Mouse (Mus musculus) limb, embryonic 15.5 days (tissue): ENCODE results near the gene Aar2. TPM values are rescaled to one million over a fixed set of nuclear protein-coding genes. Genes with fewer than 3 reads are reported as not detected.
"Not testable (repeated sequence)": the region's sequence is repeated elsewhere in the genome, so short reads cannot be mapped to it uniquely, and the experiment has no call there.

Experiments used
- ATAC-seq: fragments of 200-750 bp; cut with Nextera tagmentation; 2 replicates; pipeline ENCODE4 v1.8.0; 2017; ENCODE audit warnings: low read depth, moderate TSS enrichment; ENCODE audit not compliant: insufficient number of reproducible peaks, low FRiP score, low TSS enrichment
- H3K27ac ChIP-seq: fragments of 300-500 bp; sonication (generic); 2 replicates; pipeline ENCODE4 v1.5.1; 2015; ENCODE audit warnings: moderate library complexity, mild to moderate bottlenecking, inconsistent platforms
- H3K27me3 ChIP-seq: fragments of 300-500 bp; sonication (generic); 2 replicates; pipeline ENCODE4 v1.6.1; 2015; ENCODE audit warnings: inconsistent platforms
- H3K36me3 ChIP-seq: fragments of 300-500 bp; sonication (generic); 2 replicates; pipeline ENCODE4 v1.6.1; 2015; ENCODE audit warnings: inconsistent platforms
- H3K4me1 ChIP-seq: fragments of 300-500 bp; sonication (generic); 2 replicates; pipeline ENCODE4 v1.6.1; 2015; ENCODE audit warnings: inconsistent platforms
- H3K4me2 ChIP-seq: fragments of 300-500 bp; sonication (generic); 2 replicates; pipeline ENCODE4 v1.6.1; 2015; ENCODE audit warnings: mild to moderate bottlenecking, inconsistent platforms
- H3K4me3 ChIP-seq: fragments of 300-500 bp; sonication (generic); 2 replicates; pipeline ENCODE4 v1.5.1; 2015; ENCODE audit warnings: mild to moderate bottlenecking, inconsistent platforms
- H3K9ac ChIP-seq: fragments of 300-500 bp; sonication (generic); 2 replicates; pipeline ENCODE4 v1.6.1; 2015; ENCODE audit warnings: inconsistent platforms
- H3K9me3 ChIP-seq: fragments of 300-500 bp; sonication (generic); 2 replicates; pipeline ENCODE4 v1.6.1; 2016; ENCODE audit warnings: inconsistent platforms
- WGBS: fragments of 180-500 bp; shearing (Covaris S2); methylation state at CpG from one replicate; pipeline ENCODE4 v1.1.7; 2015; 5-methylcytosine and 5-hydroxymethylcytosine counted together
- polyA plus RNA-seq: library from polyadenylated mRNA; unstranded; fragments of >200 nt; fragmentation: Nextera tagmentation; extraction: Ambion mirVana; gene quantifications from 2 replicates; pipeline ENCODE4 v1.2.1, GENCODE M21; 2015

Gene Aar2
- polyA plus RNA-seq = 33.2 and 33.4 TPM in 2 replicates

- Histone ChIP-seq H3K4me3 (peak within 1 kb of the TSS; percentile 82), H3K9ac (peak within 1 kb of the TSS; percentile 78), H3K27me3 (no peaks in the 10 kb centered on the region), H3K9me3 (no peaks in the 10 kb centered on the region), H3K4me1 (peaks cover 12% of the 10 kb centered on the region), H3K27ac (peak within 1 kb of the TSS; percentile 68), H3K4me2 (peak within 1 kb of the TSS; percentile 66), H3K36me3 (peaks cover 15% of the 10 kb centered on the region)
- 5% methylated on average over 39 of the region's 39 CpGs for WGBS
- ATAC-seq = no peak
These were observed at the start of gene Aar2 for GRCm38 (mm10) chr2:156547123-156547891. TSS of gene Aar2 (plus strand) at chr2:156547584.

GRCm38 (mm10) chr2:156497915-156498314 lies 49.5 kb upstream of the Aar2 start:
- no peaks in the 10 kb centered on the region for H3K27me3 ChIP-seq
- H3K4me2 ChIP-seq = no peak overlapping the region
- H3K9me3 ChIP-seq = no peaks in the 10 kb centered on the region
- no peak overlapping the region for H3K9ac ChIP-seq
- peaks cover 65% of the 10 kb centered on the region for H3K36me3 ChIP-seq
- no peak for ATAC-seq
- 0 out of 2 replicates have a peak, but pooled peaks cover 4% of the 10 kb centered on the region for H3K4me1 ChIP-seq
- H3K4me3 ChIP-seq = no peak overlapping the region
- WGBS = 53% methylated on average over 5 of the region's 5 CpGs
- no peak overlapping the region for H3K27ac ChIP-seq

- WGBS = 75% methylated on average over 1 of the region's 1 CpGs
- Histone ChIP-seq H3K4me2 (no peak overlapping the region), H3K27ac (no peak overlapping the region), H3K9me3 (no peaks in the 10 kb centered on the region), H3K36me3 (peaks cover 69% of the 10 kb centered on the region), H3K27me3 (no peaks in the 10 kb centered on the region), H3K9ac (no peak overlapping the region), H3K4me1 (no peaks in the 10 kb centered on the region), H3K4me3 (no peak overlapping the region)
- no peak for ATAC-seq
These were observed 46.4 kb upstream of the Aar2 start for GRCm38 (mm10) chr2:156501025-156501424.

GRCm38 (mm10) chr2:156505533-156505932 lies 41.9 kb upstream of the Aar2 start:
- ATAC-seq = no peak
- no peaks in the 10 kb centered on the region for H3K4me1 ChIP-seq
- H3K27me3 ChIP-seq = no peaks in the 10 kb centered on the region
- no peaks in the 10 kb centered on the region for H3K9me3 ChIP-seq
- peaks cover 70% of the 10 kb centered on the region for H3K36me3 ChIP-seq
- WGBS = 83% methylated on average over 13 of the region's 13 CpGs
- no peak overlapping the region for H3K4me3 ChIP-seq
- no peak overlapping the region for H3K4me2 ChIP-seq
- H3K27ac ChIP-seq = no peak overlapping the region
- no peak overlapping the region for H3K9ac ChIP-seq

- Histone ChIP-seq H3K27me3 (no peaks in the 10 kb centered on the region), H3K27ac (no peak overlapping the region), H3K9me3 (no peaks in the 10 kb centered on the region), H3K4me3 (no peak overlapping the region), H3K4me1 (no peaks in the 10 kb centered on the region), H3K4me2 (no peak overlapping the region), H3K9ac (no peak overlapping the region), H3K36me3 (peaks cover 77% of the 10 kb centered on the region)
- 82% methylated on average over 7 of the region's 7 CpGs for WGBS
- no peak for ATAC-seq
These were observed 35.4 kb upstream of the Aar2 start for GRCm38 (mm10) chr2:156512028-156512427.

GRCm38 (mm10) chr2:156512561-156512960 lies 34.8 kb upstream of the Aar2 start:
- no peak for ATAC-seq
- Histone ChIP-seq H3K9me3 (no peaks in the 10 kb centered on the region), H3K27me3 (no peaks in the 10 kb centered on the region), H3K4me3 (no peak overlapping the region), H3K36me3 (peaks cover 72% of the 10 kb centered on the region), H3K27ac (no peak overlapping the region), H3K9ac (no peak overlapping the region), H3K4me2 (no peak overlapping the region), H3K4me1 (no peaks in the 10 kb centered on the region)
- 66% methylated on average over 5 of the region's 6 CpGs for WGBS

GRCm38 (mm10) chr2:156515102-156515501 lies 32.3 kb upstream of the Aar2 start:
- WGBS = 83% methylated on average over 9 of the region's 9 CpGs
- no peaks in the 10 kb centered on the region for H3K27me3 ChIP-seq
- H3K4me3 ChIP-seq = no peak overlapping the region
- H3K9ac ChIP-seq = no peak overlapping the region
- H3K27ac ChIP-seq = no peak overlapping the region
- ATAC-seq = no peak
- H3K4me2 ChIP-seq = no peak overlapping the region
- no peaks in the 10 kb centered on the region for H3K4me1 ChIP-seq
- no peaks in the 10 kb centered on the region for H3K9me3 ChIP-seq
- H3K36me3 ChIP-seq = peaks cover 64% of the 10 kb centered on the region

GRCm38 (mm10) chr2:156515565-156516185 lies 31.7 kb upstream of the Aar2 start:
- peaks cover 60% of the 10 kb centered on the region for H3K36me3 ChIP-seq
- no peak overlapping the region for H3K4me2 ChIP-seq
- H3K27ac ChIP-seq = no peak overlapping the region
- H3K4me1 ChIP-seq = no peaks in the 10 kb centered on the region
- no peaks in the 10 kb centered on the region for H3K9me3 ChIP-seq
- no peak overlapping the region for H3K4me3 ChIP-seq
- H3K9ac ChIP-seq = no peak overlapping the region
- no peaks in the 10 kb centered on the region for H3K27me3 ChIP-seq
- ATAC-seq = no peak
- 18% methylated on average over 7 of the region's 7 CpGs for WGBS

GRCm38 (mm10) chr2:156516678-156517077 lies 30.7 kb upstream of the Aar2 start:
- peak; percentile 87 for ATAC-seq
- not testable (repeated sequence) for H3K9me3 ChIP-seq, H3K4me2 ChIP-seq, H3K4me1 ChIP-seq, H3K9ac ChIP-seq, H3K27ac ChIP-seq, H3K4me3 ChIP-seq, H3K27me3 ChIP-seq
- H3K36me3 ChIP-seq = peaks cover 60% of the 10 kb centered on the region
- WGBS = 72% methylated on average over 2 of the region's 2 CpGs

GRCm38 (mm10) chr2:156518306-156518705 lies 29.1 kb upstream of the Aar2 start:
- no peak for ATAC-seq
- no peaks in the 10 kb centered on the region for H3K27me3 ChIP-seq
- no peaks in the 10 kb centered on the region for H3K4me1 ChIP-seq
- H3K27ac ChIP-seq = no peak overlapping the region
- no peaks in the 10 kb centered on the region for H3K9me3 ChIP-seq
- H3K4me3 ChIP-seq = no peak overlapping the region
- 84% methylated on average over 6 of the region's 6 CpGs for WGBS
- H3K9ac ChIP-seq = no peak overlapping the region
- H3K36me3 ChIP-seq = peaks cover 62% of the 10 kb centered on the region
- H3K4me2 ChIP-seq = no peak overlapping the region

GRCm38 (mm10) chr2:156519584-156519983 lies 27.8 kb upstream of the Aar2 start:
- Histone ChIP-seq H3K36me3 (peaks cover 60% of the 10 kb centered on the region), H3K4me1 (no peaks in the 10 kb centered on the region), H3K27me3 (no peaks in the 10 kb centered on the region), H3K9ac (no peak overlapping the region), H3K9me3 (no peaks in the 10 kb centered on the region), H3K4me2 (no peak overlapping the region), H3K27ac (no peak overlapping the region), H3K4me3 (no peak overlapping the region)
- 82% methylated on average over 5 of the region's 5 CpGs for WGBS
- no peak for ATAC-seq

- 86% methylated on average over 11 of the region's 11 CpGs for WGBS
- Histone ChIP-seq H3K9ac (no peak overlapping the region), H3K27me3 (no peaks in the 10 kb centered on the region), H3K4me3 (no peak overlapping the region), H3K36me3 (peaks cover 71% of the 10 kb centered on the region), H3K4me1 (no peaks in the 10 kb centered on the region), H3K9me3 (no peaks in the 10 kb centered on the region), H3K4me2 (no peak overlapping the region), H3K27ac (no peak overlapping the region)
- ATAC-seq = peak; percentile 5; the same call in 1 of the 2 replicates
These were observed 24.4 kb upstream of the Aar2 start for GRCm38 (mm10) chr2:156522994-156523393.
